ENCODE assay signal across 9 mouse cellular contexts in genomic region chr7:137316926-137317658, GRCm38 (mm10). TPM values are rescaled to one million over a fixed set of nuclear protein-coding genes. Genes with fewer than 3 reads are reported as not detected.
DNase-seq lines count a peak whose midpoint lies in the region; ATAC-seq and TF ChIP-seq lines count a peak whose summit lies in the region.
"Had no signal": no experiment of that assay in that cellular context is flagged by ENCODE, and none has a peak within 500 bp of the region (broad histone marks: within the 10 kb centered on the region; RNA-seq: fewer than 3 reads in every experiment).

No protein-coding gene starts in this region.

- TF ChIP-seq CTCF in heart, adult 2 months (IDR thresholded peaks at IDR 0.05), result no peak

- DNase-seq in heart, adult 2 months, result peak in 1 of 2 experiments; percentile 44
- DNase-seq in heart, postnatal 25 days (ENCODE audit: low spot score), result no peak
- DNase-seq in spleen, adult 12 weeks (ENCODE audit: low spot score), result no peak
- DNase-seq in urinary bladder, postnatal 4 days (ENCODE audit: low spot score in 2 of 2), result no peak
- no peak for DNase-seq in cerebellum, adult 8-10 months

- peak overlapping the region; percentile 15 for H3K4me3 ChIP-seq in heart, adult 2 months
- H3K4me3 ChIP-seq in embryonic facial prominence, embryonic 13.5 days, result peak overlapping the region; percentile 78
- peak overlapping the region; percentile 32 for H3K4me3 ChIP-seq in hindbrain, embryonic 16.5 days (ENCODE audit: low read length)
- H3K4me3 ChIP-seq in neural tube, embryonic 12.5 days, result peak overlapping the region; percentile 26

- WGBS in heart, adult 2 months, result 4% methylated on average over 39 of the region's 39 CpGs
- 1% methylated on average over 39 of the region's 39 CpGs for WGBS in embryonic facial prominence, embryonic 13.5 days
- under 1% methylated on average over 39 of the region's 39 CpGs for WGBS in hindbrain, embryonic 16.5 days
- under 1% methylated on average over 39 of the region's 39 CpGs for WGBS in neural tube, embryonic 12.5 days

- intact Hi-C loops in heart, adult 2 months (cut with DNase I), result loop anchor here (1.0 to 10.0 kb wide), 3 partner anchors 71 to 1022 kb away; no protein-coding TSS in a partner anchor
- intact Hi-C loops in heart, postnatal 25 days (cut with DNase I), result loop anchor here (5.0 kb wide), 3 partner anchors 230 to 1255 kb away; no protein-coding TSS in a partner anchor

- H3K27ac ChIP-seq in heart, adult 2 months, result no peak overlapping the region
- 0 out of 2 replicates have a peak overlapping the region, but pooled peaks have one; percentile 40 for H3K27ac ChIP-seq in embryonic facial prominence, embryonic 13.5 days
- peak overlapping the region; percentile 86 for H3K27ac ChIP-seq in hindbrain, embryonic 16.5 days (ENCODE audit: low read depth, low read length)
- H3K27ac ChIP-seq in neural tube, embryonic 12.5 days, result peak overlapping the region; percentile 72

- peak; percentile 17; the same call in 1 of the 2 replicates for TF ChIP-seq POLR2A in heart, adult 2 months (IDR thresholded peaks at IDR 0.05; ENCODE audit: insufficient read depth, low read depth, low read length)

- TF ChIP-seq EP300 in heart, adult 2 months (IDR thresholded peaks at IDR 0.05; ENCODE audit: insufficient read depth, low read depth, low read length), result no peak

- H3K9me3 ChIP-seq in embryonic facial prominence, embryonic 13.5 days, result no peaks in the 10 kb centered on the region
- no peaks in the 10 kb centered on the region for H3K9me3 ChIP-seq in hindbrain, embryonic 16.5 days (ENCODE audit: control insufficient read depth, low read length)
- no peaks in the 10 kb centered on the region for H3K9me3 ChIP-seq in neural tube, embryonic 12.5 days

- H3K27me3 ChIP-seq in heart, adult 2 months (ENCODE audit: control insufficient read depth, insufficient read depth, low read length), result peaks cover 7% of the 10 kb centered on the region
- H3K27me3 ChIP-seq in embryonic facial prominence, embryonic 13.5 days, result peaks cover 96% of the 10 kb centered on the region
- H3K27me3 ChIP-seq in hindbrain, embryonic 16.5 days (replicated peaks; ENCODE audit: control insufficient read depth, insufficient read depth, low read length), result no peaks in the 10 kb centered on the region
- peaks cover 76% of the 10 kb centered on the region for H3K27me3 ChIP-seq in neural tube, embryonic 12.5 days (replicated peaks)

- H3K79me2 ChIP-seq in heart, adult 2 months (replicated peaks; ENCODE audit: control insufficient read depth, insufficient read depth, low read length), result no peaks in the 10 kb centered on the region

- peak overlapping the region; percentile 91 for H3K4me2 ChIP-seq in embryonic facial prominence, embryonic 13.5 days
- peak overlapping the region; percentile 83 for H3K4me2 ChIP-seq in hindbrain, embryonic 16.5 days (ENCODE audit: low read length)
- peak overlapping the region; percentile 64 for H3K4me2 ChIP-seq in neural tube, embryonic 12.5 days (replicated peaks)

- H3K9ac ChIP-seq in heart, adult 2 months (ENCODE audit: low read depth, low read length), result peak overlapping the region; percentile 54
- peak overlapping the region; percentile 57 for H3K9ac ChIP-seq in embryonic facial prominence, embryonic 13.5 days
- peak overlapping the region; percentile 57 for H3K9ac ChIP-seq in hindbrain, embryonic 16.5 days (ENCODE audit: low read depth, low read length)
- H3K9ac ChIP-seq in neural tube, embryonic 12.5 days, result peak overlapping the region; percentile 61

- no peak for ATAC-seq in embryonic facial prominence, embryonic 13.5 days (ENCODE audit: insufficient number of reproducible peaks, insufficient read depth, low FRiP score, low TSS enrichment, low read depth)
- ATAC-seq in hindbrain, embryonic 16.5 days, result 0 out of 2 replicates have a peak, but pooled peaks have one; percentile 10
- peak; percentile 26 for ATAC-seq in neural tube, embryonic 12.5 days (ENCODE audit: low FRiP score, low read depth)

- peaks cover 1% of the 10 kb centered on the region for H3K4me1 ChIP-seq in heart, adult 2 months (ENCODE audit: control insufficient read depth, insufficient read depth, low read length)
- H3K4me1 ChIP-seq in embryonic facial prominence, embryonic 13.5 days, result peaks cover 58% of the 10 kb centered on the region
- H3K4me1 ChIP-seq in hindbrain, embryonic 16.5 days (ENCODE audit: control insufficient read depth, insufficient read depth, low read depth, low read length), result peaks cover 26% of the 10 kb centered on the region
- peaks cover 72% of the 10 kb centered on the region for H3K4me1 ChIP-seq in neural tube, embryonic 12.5 days

- no peaks in the 10 kb centered on the region for H3K36me3 ChIP-seq in heart, adult 2 months (ENCODE audit: control insufficient read depth, insufficient read depth, low read length)
- H3K36me3 ChIP-seq in embryonic facial prominence, embryonic 13.5 days, result no peaks in the 10 kb centered on the region
- H3K36me3 ChIP-seq in hindbrain, embryonic 16.5 days (ENCODE audit: control insufficient read depth, insufficient read depth, low read length), result no peaks in the 10 kb centered on the region
- no peaks in the 10 kb centered on the region for H3K36me3 ChIP-seq in neural tube, embryonic 12.5 days

RNA-seq across cellular contexts. Expression of gene Ebf3, which starts 2.8 kb away (rescaled TPM):
- total RNA-seq in heart, adult 2 months (2021), result 1 to 10 TPM; 6.1 to 7.5 TPM
- polyA plus RNA-seq in heart, adult 2 months (2012; rRNA removed), result 5.0 and 6.0 TPM in 2 replicates
- 10 to 100 TPM in 1 of 2 experiments, 1 to 10 TPM in 1; 8.9 to 10.9 TPM for total RNA-seq in heart, postnatal 25 days (2021)
- 8.6 and 11.6 TPM in 2 replicates for polyA plus RNA-seq in embryonic facial prominence, embryonic 13.5 days (2015; fragmentation: Nextera tagmentation; extraction: Ambion mirVana)
- 10.3 and 10.7 TPM in 2 replicates for polyA plus RNA-seq in hindbrain, embryonic 16.5 days (2015; fragmentation: Nextera tagmentation; extraction: Ambion mirVana)
- polyA plus RNA-seq in neural tube, embryonic 12.5 days (2016; fragmentation: Nextera tagmentation; extraction: Ambion mirVana), result 19.1 and 20.0 TPM in 2 replicates
- polyA plus RNA-seq: liver, embryonic 16.5 days had no signal

Comparison
In these comparisons a context has a peak if more than half of its experiments do, and no peak if none do; other contexts are left out.
1. H3K4me3 ChIP-seq: peak in every context shown above with its lines; median percentile 78 in embryonic facial prominence, embryonic 13.5 days; 32 in hindbrain, embryonic 16.5 days; 26 in neural tube, embryonic 12.5 days; 15 in heart, adult 2 months.